Mouse (Mus musculus): ENCODE results near the gene Fam155a.

DNA sequence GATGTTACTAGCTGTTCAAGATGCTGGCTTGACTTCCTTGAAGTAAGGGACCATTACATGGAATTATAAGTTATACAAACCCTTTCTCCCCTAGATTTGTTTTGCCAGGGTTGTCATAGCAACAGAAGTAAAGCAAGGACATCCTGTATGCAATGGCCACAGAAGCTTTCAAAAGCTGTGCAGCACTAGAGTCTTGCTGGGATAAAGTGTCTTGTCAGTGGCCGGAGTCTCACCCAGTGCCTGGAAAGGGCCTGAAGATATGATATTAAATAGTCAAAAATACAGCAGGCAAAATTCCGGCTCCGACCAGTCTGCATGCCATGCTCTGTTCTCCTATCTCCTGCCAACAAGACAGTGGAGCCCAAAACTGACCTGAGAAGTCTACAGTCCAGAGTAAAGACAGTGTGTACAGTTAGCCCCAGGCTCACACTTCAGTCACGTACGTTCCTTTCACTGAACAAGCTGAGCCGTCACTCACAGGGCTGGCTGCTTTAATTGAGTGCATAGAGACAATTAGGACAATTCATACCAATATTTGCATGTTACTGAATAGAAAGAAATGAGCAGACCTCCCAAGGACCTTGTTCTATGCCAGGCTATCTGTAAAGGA is 467.3 kb downstream of the Fam155a start:
- no peak for TF ChIP-seq MYOG (IDR thresholded peaks at IDR 0.05; ENCODE audit: control insufficient read depth in 1 of 3, insufficient read depth in 1 of 3, insufficient read length in 2 of 3, low read depth in 2 of 3)
- TF ChIP-seq MAX (IDR thresholded peaks at IDR 0.05; ENCODE audit: low read depth), result no peak
- no peak for TF ChIP-seq POLR2A (IDR thresholded peaks at IDR 0.05; ENCODE audit: insufficient read length, low read depth)
- no peak for TF ChIP-seq MYOD1 (IDR thresholded peaks at IDR 0.05; ENCODE audit: control insufficient read depth in 1 of 3, insufficient read length in 2 of 3, low read depth in 2 of 3)

All from myocyte (in vitro differentiated cells).